Mouse (Mus musculus): ENCODE results near the gene Slc6a19. TPM values are rescaled to one million over a fixed set of nuclear protein-coding genes. Genes with fewer than 3 reads are reported as not detected.

Slc6a19 gene
- polyA plus RNA-seq, 1 experiment from 2014 or later, result 0.47 TPM

- DNase-seq (ENCODE audit: low spot score) (no peak), ATAC-seq (replicated peaks; ENCODE audit: low FRiP score) (no peak)
- Histone ChIP-seq H3K4me1 (replicated peaks; ENCODE audit: control insufficient read depth, insufficient read depth, low read length) (peaks cover 2% of the 10 kb centered on the region; the same call in 1 of the 2 replicates), H3K4me3 (ENCODE audit: low read depth, low read length) (no peak overlapping the region), H3K27ac (ENCODE audit: low read depth, low read length) (no peak overlapping the region), H3K27me3 (replicated peaks; ENCODE audit: control insufficient read depth, insufficient read depth, low read length) (no peaks in the 10 kb centered on the region; the same call in 1 of the 2 replicates), H3K9ac (ENCODE audit: low read depth, low read length) (no peak overlapping the region), H3K36me3 (ENCODE audit: control insufficient read depth, insufficient read depth, low read length) (no peaks in the 10 kb centered on the region), H3K4me2 (no peak overlapping the region), H3K9me3 (ENCODE audit: control insufficient read depth, low read length) (no peaks in the 10 kb centered on the region)
- WGBS, result 91% methylated on average over 3 of the region's 3 CpGs
Measured at GRCm38 (mm10) chr13:73631837-73632236, 72.8 kb downstream of the Slc6a19 start.

Other genes starting within 250 kb of the Slc6a19 start
- gene Lpcat1, start 237.7 kb downstream of the Slc6a19 start, polyA plus RNA-seq (2014; fragmentation: Nextera tagmentation; extraction: Ambion mirVana), result 81.9 and 84.0 TPM in 2 replicates
- gene Slc6a3, start 168.1 kb downstream of the Slc6a19 start, polyA plus RNA-seq (2014; fragmentation: Nextera tagmentation; extraction: Ambion mirVana), result 0.70 and 1.2 TPM in 2 replicates
- gene Clptm1l, start 100.9 kb downstream of the Slc6a19 start, polyA plus RNA-seq (2014; fragmentation: Nextera tagmentation; extraction: Ambion mirVana), result 157 and 167 TPM in 2 replicates
- 2.2 and 2.9 TPM in 2 replicates for gene Tert, start 78.0 kb downstream of the Slc6a19 start, polyA plus RNA-seq (2014; fragmentation: Nextera tagmentation; extraction: Ambion mirVana)
- not detected in 2 replicates for gene Slc6a18, start 26.8 kb downstream of the Slc6a19 start, polyA plus RNA-seq (2014; fragmentation: Nextera tagmentation; extraction: Ambion mirVana)
- 20.4 and 21.0 TPM in 2 replicates for gene Slc12a7, start 28.2 kb upstream of the Slc6a19 start, polyA plus RNA-seq (2014; fragmentation: Nextera tagmentation; extraction: Ambion mirVana)
- gene Nkd2, start 142.8 kb upstream of the Slc6a19 start, polyA plus RNA-seq (2014; fragmentation: Nextera tagmentation; extraction: Ambion mirVana), result 0.81 and 1.4 TPM in 2 replicates
- gene Trip13, start 232.9 kb upstream of the Slc6a19 start, polyA plus RNA-seq (2014; fragmentation: Nextera tagmentation; extraction: Ambion mirVana), result 60.4 and 61.5 TPM in 2 replicates
- gene Brd9, start 232.9 kb upstream of the Slc6a19 start, polyA plus RNA-seq (2014; fragmentation: Nextera tagmentation; extraction: Ambion mirVana), result 32.4 and 33.5 TPM in 2 replicates